Mouse (Mus musculus) G1E (cell line): ENCODE data around the gene BC051142. TPM values are rescaled to one million over a fixed set of nuclear protein-coding genes. Genes with fewer than 3 reads are reported as not detected.
A peak's percentile ranks its signal among the peaks of the same experiment; 100 is the strongest.

Experiments used
- ATAC-seq: 2 replicates; pipeline ENCODE4 v1.8.0; 2016; ENCODE audit warnings: mild to moderate bottlenecking; ENCODE audit not compliant: insufficient number of reproducible peaks, poor library complexity, low FRiP score, severe bottlenecking; ENCODE audit errors: extremely low read depth
- DNase-seq: peaks from one replicate; pipeline ENCODE4 v3.0.0; 2012; ENCODE audit warnings: low spot score
- H3K27me3 ChIP-seq: 2 replicates; pipeline ENCODE4 v1.6.1; 2012; ENCODE audit warnings: mild to moderate bottlenecking, low read length, inconsistent platforms; ENCODE audit not compliant: insufficient read depth
- H3K36me3 ChIP-seq: replicated peaks from 2 replicates; pipeline ENCODE3; 2012; ENCODE audit warnings: mild to moderate bottlenecking, inconsistent platforms
- H3K4me1 ChIP-seq: 2 replicates; pipeline ENCODE4 v1.6.1; 2012; ENCODE audit warnings: low read depth, low read length, inconsistent platforms, mixed read lengths; ENCODE audit not compliant: insufficient read depth
- H3K4me3 ChIP-seq: 2 replicates; pipeline ENCODE4 v1.5.1; 2012; ENCODE audit warnings: low read depth, mild to moderate bottlenecking, inconsistent platforms, low read length, moderate library complexity, mixed read lengths
- H3K9me3 ChIP-seq: replicated peaks from 2 replicates; pipeline ENCODE4 v1.6.1; 2012; ENCODE audit warnings: inconsistent platforms
- CTCF ChIP-seq: IDR thresholded peaks from 2 replicates; pipeline ENCODE4 v1.5.1; 2012; ENCODE audit warnings: low read depth, low read length, inconsistent platforms, mixed read lengths
- GATA1 ChIP-seq: IDR thresholded peaks from 2 replicates; pipeline ENCODE4 v1.6.1; 2012; ENCODE audit warnings: borderline replicate concordance, low read length, inconsistent platforms, mixed read lengths
- GATA2 ChIP-seq: IDR thresholded peaks from 2 replicates; pipeline ENCODE4 v1.6.1; 2012; ENCODE audit warnings: low read depth, low read length, inconsistent platforms, borderline replicate concordance
- POLR2AphosphoS5 ChIP-seq: IDR thresholded peaks from 2 replicates; pipeline ENCODE4 v1.6.1; 2012; ENCODE audit warnings: low read depth, low read length, inconsistent platforms; ENCODE audit not compliant: insufficient replicate concordance
- TAL1 ChIP-seq: conservative IDR thresholded peaks from 2 replicates; pipeline ENCODE4 v1.6.1; 2012; ENCODE audit warnings: low read depth, low read length, inconsistent platforms, mixed read lengths
- polyA plus RNA-seq: library from polyadenylated mRNA; stranded (reverse); fragments of >175 nt; gene quantifications from 2 replicates; pipeline ENCODE4 v1.2.3, GENCODE M21; 2012
- total RNA-seq, 2 experiments: library from RNA; stranded (forward) in 1 of 2; stranded (reverse) in 1 of 2; fragments of 200-1000 nt in 1 of 2; fragments of >200 nt in 1 of 2; fragmentation: Nextera tagmentation in 1 of 2; gene quantifications; 2 replicates each; pipeline ENCODE4 v1.2.3; 2014 to 2017

The BC051142 gene
- total and polyA plus RNA-seq, 3 experiments, result 0.05 TPM; not detected in 2

DNA sequence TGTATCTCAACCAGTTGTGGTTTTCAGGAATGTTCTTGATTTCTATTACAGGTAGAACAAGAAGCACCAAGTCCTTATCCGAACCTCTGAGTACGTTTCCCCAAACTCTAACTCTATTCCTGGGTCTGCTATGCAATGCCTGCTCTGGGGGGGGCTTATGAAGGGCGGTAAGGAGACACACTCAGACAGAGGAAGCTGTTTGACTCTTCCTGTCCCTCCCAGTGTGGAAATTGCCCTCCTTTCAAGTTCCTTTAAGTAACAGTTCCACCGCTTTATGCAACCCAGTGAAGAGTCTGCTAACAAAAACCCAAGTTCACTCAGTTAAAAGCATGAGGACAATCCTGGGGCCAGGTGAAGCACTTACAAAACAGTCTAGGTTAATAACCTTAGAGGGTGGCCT lies 38.5 kb downstream of the BC051142 start:
- TF ChIP-seq GATA2 (no peak), CTCF (no peak), TAL1 (no peak), GATA1 (no peak), POLR2AphosphoS5 (no peak)
- H3K4me3 ChIP-seq, result no peak overlapping the region
- H3K36me3 ChIP-seq, result no peaks in the 10 kb centered on the region
- H3K9me3 ChIP-seq, result 0 out of 2 replicates have a peak, but pooled peaks cover 3% of the 10 kb centered on the region
- ATAC-seq, result no peak
- no peaks in the 10 kb centered on the region for H3K4me1 ChIP-seq
- 0 out of 2 replicates have a peak, but pooled peaks cover 2% of the 10 kb centered on the region for H3K27me3 ChIP-seq
- no peak for DNase-seq

DNA sequence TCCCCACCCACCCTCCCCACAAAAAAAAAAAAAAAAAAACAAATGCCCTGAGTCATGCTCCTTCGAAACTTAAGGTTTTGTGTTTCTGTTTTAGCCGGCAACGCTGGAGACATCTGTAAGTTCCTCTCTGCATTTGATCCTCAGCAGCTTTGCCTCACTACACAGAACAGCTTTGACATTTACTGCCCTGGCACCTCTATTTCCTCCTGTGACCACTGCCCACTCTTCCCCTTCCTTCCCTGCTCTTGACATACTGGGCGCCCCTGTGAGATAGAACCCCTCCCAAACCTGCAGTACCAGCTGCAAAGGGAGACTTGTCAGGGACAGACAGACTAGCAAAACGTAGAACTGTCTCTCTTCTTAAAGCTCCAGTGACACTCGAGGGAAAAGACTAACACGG lies 39.0 kb downstream of the BC051142 start:
- Histone ChIP-seq H3K9me3 (0 out of 2 replicates have a peak, but pooled peaks cover 3% of the 10 kb centered on the region), H3K27me3 (0 out of 2 replicates have a peak, but pooled peaks cover 2% of the 10 kb centered on the region), H3K36me3 (no peaks in the 10 kb centered on the region), H3K4me3 (no peak overlapping the region), H3K4me1 (no peaks in the 10 kb centered on the region)
- no peak for TF ChIP-seq CTCF
- TF ChIP-seq GATA1, result no peak
- no peak for TF ChIP-seq POLR2AphosphoS5
- TF ChIP-seq GATA2, result no peak
- no peak for TF ChIP-seq TAL1
- no peak for ATAC-seq
- no peak for DNase-seq

- DNase-seq, result no peak
- Histone ChIP-seq H3K4me1 (no peaks in the 10 kb centered on the region), H3K4me3 (no peak overlapping the region), H3K36me3 (no peaks in the 10 kb centered on the region), H3K27me3 (0 out of 2 replicates have a peak, but pooled peaks cover 2% of the 10 kb centered on the region), H3K9me3 (0 out of 2 replicates have a peak, but pooled peaks cover 3% of the 10 kb centered on the region)
- TF ChIP-seq CTCF (no peak), GATA2 (no peak), TAL1 (no peak), POLR2AphosphoS5 (no peak), GATA1 (no peak)
- ATAC-seq, result no peak
Measured at GRCm38 (mm10) chr17:34438588-34438987, 40.0 kb downstream of the BC051142 start.

DNA sequence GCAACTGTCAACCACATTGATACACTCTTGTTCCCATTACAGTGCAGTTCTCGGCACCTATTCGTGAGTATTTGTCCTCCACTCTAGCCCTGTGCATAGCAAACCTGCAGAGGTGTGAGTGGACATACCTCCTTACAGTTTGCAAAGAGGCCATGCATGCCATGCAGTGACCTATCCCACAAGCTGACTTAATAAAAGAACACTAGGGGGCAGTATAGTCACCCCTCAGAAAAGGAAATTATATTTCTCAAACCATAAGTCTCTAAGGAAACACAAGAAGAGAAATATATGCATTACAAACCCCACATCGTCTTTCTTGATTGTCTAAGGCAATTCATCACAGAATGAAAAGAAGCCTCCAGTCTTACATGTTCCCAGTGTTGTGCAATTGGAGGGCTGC lies 41.2 kb downstream of the BC051142 start:
- no peak for TF ChIP-seq POLR2AphosphoS5
- TF ChIP-seq GATA1, result no peak
- Histone ChIP-seq H3K27me3 (0 out of 2 replicates have a peak, but pooled peaks cover 2% of the 10 kb centered on the region), H3K4me1 (no peaks in the 10 kb centered on the region), H3K9me3 (0 out of 2 replicates have a peak, but pooled peaks cover 3% of the 10 kb centered on the region), H3K36me3 (no peaks in the 10 kb centered on the region), H3K4me3 (no peak overlapping the region)
- DNase-seq, result peak; percentile 18
- no peak for ATAC-seq

DNA sequence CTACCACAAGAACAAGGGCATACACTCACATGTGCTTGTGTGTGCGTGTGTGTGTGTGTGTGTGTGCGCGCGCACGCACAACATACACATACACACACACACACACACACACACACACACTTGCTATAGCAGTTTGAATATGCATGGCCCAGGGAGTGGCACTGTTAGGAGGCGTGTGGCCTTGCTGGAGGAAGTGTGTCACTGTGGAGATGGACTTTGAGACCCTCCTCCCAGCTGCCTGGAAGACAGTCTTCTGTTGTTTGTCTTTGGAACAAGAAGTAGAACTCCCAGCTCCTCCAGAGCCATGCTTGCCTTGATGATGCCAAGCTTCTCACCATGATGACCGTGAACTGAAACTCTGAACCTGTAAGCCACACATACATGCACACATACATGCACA lies 43.4 kb downstream of the BC051142 start:
- Histone ChIP-seq H3K4me3 (no peak overlapping the region), H3K27me3 (0 out of 2 replicates have a peak, but pooled peaks cover 7% of the 10 kb centered on the region), H3K9me3 (no peaks in the 10 kb centered on the region), H3K36me3 (no peaks in the 10 kb centered on the region), H3K4me1 (no peaks in the 10 kb centered on the region)
- ATAC-seq (no peak), DNase-seq (no peak)
- TF ChIP-seq GATA2 (no peak), POLR2AphosphoS5 (no peak), TAL1 (no peak), CTCF (no peak), GATA1 (no peak)

- no peaks in the 10 kb centered on the region for H3K4me1 ChIP-seq
- no peaks in the 10 kb centered on the region for H3K36me3 ChIP-seq
- H3K27me3 ChIP-seq, result peaks cover 27% of the 10 kb centered on the region
- no peaks in the 10 kb centered on the region for H3K9me3 ChIP-seq
- H3K4me3 ChIP-seq, result no peak overlapping the region
- TF ChIP-seq GATA1 (no peak), GATA2 (no peak), POLR2AphosphoS5 (no peak), CTCF (no peak), TAL1 (no peak)
- DNase-seq (no peak), ATAC-seq (no peak)
Measured at GRCm38 (mm10) chr17:34448473-34449041, 49.9 kb downstream of the BC051142 start.

- no peak overlapping the region for H3K4me3 ChIP-seq
- ATAC-seq, result no peak
- H3K4me1 ChIP-seq, result no peaks in the 10 kb centered on the region
Measured at GRCm38 (mm10) chr17:34457668-34458067, 59.0 kb downstream of the BC051142 start.

More at GRCm38 (mm10) chr17:34457668-34458067, 59.0 kb downstream of the BC051142 start:
- Histone ChIP-seq H3K9me3 (no peaks in the 10 kb centered on the region), H3K27me3 (peaks cover 18% of the 10 kb centered on the region), H3K36me3 (no peaks in the 10 kb centered on the region)
- DNase-seq, result no peak
- TF ChIP-seq TAL1 (no peak), CTCF (no peak), GATA1 (no peak), POLR2AphosphoS5 (no peak), GATA2 (no peak)
